Mouse (Mus musculus) c-Kit-positive CD71-positive TER-119-negative erythroid progenitor cells, embryonic 14.5 days (primary cell): ENCODE measurements at regions not wholly inside any gene's neighbourhood (a gene's known extent, or its start where the extent isn't known, plus 50 kb on each side); places are given as distances from the start of the nearest gene placed in this dataset.
A peak's percentile ranks its signal among the peaks of the same experiment; 100 is the strongest.

Experiments
- DNase-seq: peaks from one replicate; pipeline ENCODE4 v3.0.0-alpha.2; 2013; ENCODE audit warnings: low read depth

DNA sequence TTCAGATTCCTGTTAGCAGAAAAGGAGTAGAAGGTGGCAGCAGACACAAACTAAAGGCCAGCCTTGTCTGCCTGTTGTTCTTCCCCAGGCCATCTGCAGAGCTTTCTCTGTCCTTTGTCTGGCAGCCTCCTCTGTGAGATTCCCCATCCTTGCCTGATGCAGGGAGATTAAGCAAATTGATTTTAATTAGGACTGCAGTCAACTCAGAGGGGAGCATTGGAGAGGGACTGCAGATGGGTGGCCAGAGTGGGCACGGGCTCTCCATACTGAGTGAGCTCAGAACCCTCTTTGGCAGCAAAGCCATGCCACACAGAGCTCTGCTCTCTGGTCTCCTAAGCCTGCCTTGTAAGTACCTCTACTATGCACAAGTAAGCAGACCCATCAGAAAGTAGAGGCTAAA lies 158.5 kb downstream of the Maf start:
- DNase-seq, result no peak

GRCm38 (mm10) chr8:115544067-115544466 lies 163.5 kb downstream of the Maf start:
- DNase-seq, result no peak

DNA sequence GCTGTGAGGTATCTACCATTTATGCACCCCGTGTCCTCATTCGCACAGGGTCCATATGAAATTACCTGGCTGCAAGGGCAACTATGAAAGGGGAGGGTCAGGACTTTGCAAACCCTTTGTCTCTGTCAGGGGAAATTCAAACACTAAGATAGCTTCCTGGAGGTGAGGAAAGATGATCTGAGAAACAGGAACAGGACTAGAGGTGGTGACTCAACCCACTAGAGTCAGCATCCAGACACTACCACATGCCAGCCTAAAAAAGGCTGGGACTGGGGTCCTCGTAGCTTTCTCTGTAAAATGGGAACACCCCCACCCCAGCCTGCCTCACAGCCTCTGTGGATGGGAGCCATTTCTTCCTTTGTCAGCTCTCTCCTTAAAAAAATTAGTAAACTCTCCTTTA lies 164.7 kb downstream of the Maf start:
- no peak for DNase-seq

GRCm38 (mm10) chr8:115539600-115539999 lies 168.0 kb downstream of the Maf start:
- no peak for DNase-seq

GRCm38 (mm10) chr8:115538236-115538635 lies 169.4 kb downstream of the Maf start:
- no peak for DNase-seq

GRCm38 (mm10) chr8:115537761-115538160 lies 169.8 kb downstream of the Maf start:
- no peak for DNase-seq

DNA sequence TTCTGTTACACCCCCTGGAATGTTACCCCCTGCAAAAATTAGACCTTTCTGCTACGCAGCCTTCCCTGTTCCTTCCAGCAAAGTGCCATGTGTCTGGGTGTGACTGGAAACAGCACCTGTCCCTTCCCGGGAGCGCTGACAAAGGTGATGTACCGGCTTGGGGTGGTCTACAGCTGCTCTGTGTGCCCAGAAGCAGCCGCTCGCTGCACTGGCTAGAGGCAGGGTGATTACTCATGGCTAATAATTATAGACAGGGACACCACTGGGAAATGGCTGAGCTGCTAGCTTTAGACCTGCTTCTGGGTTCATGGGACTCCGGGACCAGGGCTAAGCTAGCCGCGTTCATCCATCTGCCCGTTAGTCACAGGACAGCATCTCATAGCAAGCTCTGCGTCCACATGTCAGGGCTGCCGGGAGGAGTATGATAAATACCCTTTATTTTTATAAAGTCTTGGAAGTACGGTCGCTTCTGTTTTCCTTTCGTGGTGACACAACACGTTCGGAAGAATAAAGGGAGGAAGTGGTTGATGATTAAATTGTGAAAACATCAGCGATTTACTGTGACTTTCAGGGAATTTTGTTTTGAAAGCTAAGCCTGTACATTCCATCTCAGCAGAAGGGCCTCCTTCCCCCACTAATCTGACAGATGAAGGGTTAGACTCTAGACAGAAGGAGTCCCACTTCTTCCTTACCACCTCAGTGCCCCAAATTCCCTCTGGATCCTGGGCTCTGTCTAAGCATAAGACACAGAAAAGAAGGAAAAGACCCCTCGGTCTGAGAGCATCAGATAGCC lies 170.8 kb downstream of the Maf start:
- DNase-seq, result no peak

DNA sequence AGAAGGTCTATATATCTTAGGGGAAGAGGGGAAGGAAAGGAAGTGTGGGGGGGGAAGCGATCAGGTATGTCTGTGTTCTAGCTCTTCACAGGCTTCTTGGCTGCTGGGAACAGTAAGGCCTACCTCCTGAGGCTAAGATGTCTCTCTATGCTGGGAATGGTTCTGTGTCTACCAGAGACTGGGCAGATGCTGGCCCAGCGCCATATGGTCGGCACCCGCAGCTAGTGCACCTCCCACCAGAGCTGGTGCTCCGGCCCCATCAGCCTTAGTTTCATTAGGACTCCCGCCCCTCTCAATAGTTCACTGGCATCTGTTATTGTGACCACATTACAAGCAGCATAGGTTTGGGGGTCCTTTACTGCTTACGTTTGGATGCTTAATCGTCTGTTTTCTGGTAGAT lies 171.6 kb downstream of the Maf start:
- no peak for DNase-seq

DNA sequence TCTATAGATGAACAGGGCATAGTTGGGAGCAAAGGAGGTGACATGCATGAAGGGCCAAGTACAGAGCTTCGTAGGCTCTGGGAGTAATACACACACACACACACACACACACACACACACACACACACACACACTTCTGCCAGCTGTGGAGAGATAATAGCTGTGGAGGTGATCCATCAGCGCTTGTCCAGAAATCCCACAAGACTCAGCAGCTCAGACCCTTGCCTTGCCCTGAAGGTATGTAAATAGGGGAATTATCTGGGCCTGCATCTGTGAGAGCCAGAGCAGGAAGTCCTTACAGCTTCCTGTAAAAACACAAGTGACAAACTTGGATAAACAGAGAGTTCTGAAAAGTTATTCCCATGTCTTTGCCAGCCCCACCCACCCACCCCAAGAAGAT lies 173.6 kb downstream of the Maf start:
- DNase-seq, result no peak

- no peak for DNase-seq
These were observed 176.3 kb downstream of the Maf start for GRCm38 (mm10) chr8:115531343-115531742.

DNA sequence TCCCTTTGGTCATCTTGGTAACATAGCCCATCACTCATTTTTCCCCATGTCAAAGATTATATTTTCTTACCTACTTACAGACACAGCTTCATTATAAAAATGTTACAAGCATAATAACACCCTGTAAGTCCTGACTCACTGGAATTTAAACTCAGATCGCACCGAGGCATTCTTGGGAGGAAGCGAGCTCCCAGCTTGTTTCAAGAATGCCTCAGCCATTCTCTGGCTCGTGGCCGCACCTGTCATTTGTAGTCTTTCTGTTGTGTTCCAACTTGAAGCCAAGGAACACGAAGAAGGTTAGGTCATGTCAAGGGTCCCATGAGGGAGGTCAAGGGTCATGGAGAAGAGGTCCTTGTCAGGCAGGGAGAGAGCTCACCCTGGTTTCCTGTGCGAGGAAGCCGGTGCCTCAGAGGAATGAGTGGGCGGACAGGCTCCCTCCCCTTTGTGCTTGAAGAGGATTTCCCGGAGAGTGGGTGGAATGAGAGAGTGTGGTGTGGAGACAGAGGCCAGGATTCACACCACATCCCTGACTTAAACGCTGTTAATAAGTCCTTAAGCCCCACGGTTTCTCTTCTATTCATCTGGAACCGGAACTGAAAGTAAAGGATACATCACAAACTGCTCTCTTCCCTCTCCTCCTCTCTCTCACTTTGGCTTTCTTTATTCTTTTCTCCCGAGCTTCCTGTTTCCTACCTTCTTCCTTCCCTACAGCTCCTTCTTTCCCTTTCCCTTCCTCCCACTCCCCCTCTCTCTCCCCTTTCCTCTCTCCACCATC lies 177.8 kb downstream of the Maf start:
- no peak for DNase-seq

GRCm38 (mm10) chr8:115528879-115529278 lies 178.7 kb downstream of the Maf start:
- no peak for DNase-seq

DNA sequence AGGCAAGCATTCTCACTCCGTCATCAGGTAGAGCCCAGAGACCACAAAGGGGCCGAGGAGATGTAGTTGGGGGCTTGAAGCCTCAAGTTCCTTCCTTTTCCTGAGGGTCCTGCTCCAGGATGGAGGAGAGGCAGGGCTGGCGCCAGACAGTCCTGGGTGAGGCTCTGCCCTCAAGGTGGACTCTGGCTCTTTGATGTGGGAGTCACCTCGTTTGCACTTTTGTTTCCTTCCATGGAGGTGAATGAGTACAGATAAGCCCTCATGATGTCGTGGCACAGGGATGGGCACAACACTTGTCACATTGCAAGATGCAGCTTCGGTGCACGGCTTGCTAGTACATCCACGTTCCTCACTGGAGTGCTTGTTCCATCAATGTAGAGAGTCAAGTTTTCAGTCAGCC lies 182.4 kb downstream of the Maf start:
- no peak for DNase-seq

DNA sequence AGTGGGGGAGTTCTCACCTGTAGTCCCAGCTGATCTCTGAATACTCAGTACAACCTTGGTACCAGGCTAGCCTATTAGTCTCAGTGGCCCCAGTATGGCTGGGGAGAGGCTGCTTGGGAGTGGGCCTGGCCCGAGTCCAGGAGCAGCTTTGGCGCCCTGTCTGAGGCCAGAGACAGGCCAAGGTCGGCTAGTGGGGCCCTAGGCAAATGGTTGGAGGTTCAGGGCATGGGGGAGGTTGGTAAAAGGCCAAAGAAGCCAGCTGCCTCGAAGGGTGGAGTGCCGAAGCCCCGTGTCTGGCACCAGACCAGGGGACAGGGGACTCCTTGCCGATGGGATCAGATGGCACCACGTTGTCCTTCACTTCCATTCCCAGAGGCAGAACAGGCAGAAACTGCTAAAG lies 182.9 kb downstream of the Maf start:
- DNase-seq, result no peak

- no peak for DNase-seq
These were observed 185.1 kb downstream of the Maf start for GRCm38 (mm10) chr8:115522527-115522926.

DNA sequence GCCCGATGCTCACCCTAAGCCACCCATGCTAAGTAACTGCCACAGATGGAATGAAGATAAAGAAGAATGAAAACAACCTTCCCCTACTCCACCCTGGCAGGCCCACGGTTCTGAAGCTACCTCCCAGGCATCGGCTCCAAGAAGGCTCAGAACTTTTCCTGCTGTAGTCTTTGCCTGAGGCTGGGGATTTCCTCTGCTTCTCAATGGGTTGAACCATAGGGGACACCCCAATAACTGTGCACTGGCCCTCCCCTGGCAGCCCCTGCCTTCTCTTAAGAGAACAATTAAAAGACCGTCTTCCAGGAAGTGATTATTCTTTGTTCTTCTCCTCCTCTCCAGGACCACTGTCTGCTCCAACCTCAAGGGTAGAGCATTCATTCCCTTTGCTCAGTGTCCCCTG lies 191.9 kb downstream of the Maf start:
- DNase-seq, result no peak

DNA sequence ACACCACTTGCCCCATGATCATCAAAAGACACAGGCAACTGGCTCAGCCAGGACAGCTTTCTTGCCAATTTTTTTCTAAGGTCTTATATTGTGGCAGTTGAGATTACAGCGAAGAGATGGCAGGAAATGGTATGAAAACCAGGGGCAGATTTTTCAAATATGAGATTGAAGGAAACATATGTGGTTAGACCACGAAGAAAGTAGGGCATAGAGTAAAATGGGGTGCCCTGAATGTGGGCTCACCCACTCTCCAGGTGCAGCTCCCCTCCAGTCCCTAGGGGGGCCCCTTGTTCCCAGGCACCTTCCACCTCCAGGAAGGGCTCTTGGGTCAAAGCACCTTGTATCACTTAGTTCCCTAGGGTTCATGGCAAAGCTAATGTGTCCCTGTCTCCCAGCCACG lies 193.1 kb downstream of the Maf start:
- no peak for DNase-seq

DNA sequence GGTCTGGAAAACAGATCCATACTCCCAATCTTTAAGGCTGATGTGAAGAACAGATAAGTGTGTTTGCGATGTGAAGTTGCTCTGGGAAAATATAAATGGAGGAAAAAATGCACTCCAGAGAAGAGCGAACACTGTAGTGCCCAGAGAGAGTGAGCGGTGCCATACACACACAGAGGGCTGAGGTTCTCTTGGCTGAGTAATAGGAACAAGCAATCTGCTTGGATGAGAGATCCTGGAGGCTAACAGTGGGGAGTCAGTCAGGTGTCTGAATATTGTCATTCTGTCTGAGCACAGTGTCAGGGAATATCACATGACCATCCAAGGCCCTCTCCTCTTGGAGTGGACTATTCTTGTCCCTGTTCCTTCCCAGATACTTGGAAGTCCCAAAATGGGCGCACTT lies 200.4 kb downstream of the Maf start:
- no peak for DNase-seq

- DNase-seq, result peak; percentile 7
These were observed 200.9 kb downstream of the Maf start for GRCm38 (mm10) chr8:115506741-115507140.

DNA sequence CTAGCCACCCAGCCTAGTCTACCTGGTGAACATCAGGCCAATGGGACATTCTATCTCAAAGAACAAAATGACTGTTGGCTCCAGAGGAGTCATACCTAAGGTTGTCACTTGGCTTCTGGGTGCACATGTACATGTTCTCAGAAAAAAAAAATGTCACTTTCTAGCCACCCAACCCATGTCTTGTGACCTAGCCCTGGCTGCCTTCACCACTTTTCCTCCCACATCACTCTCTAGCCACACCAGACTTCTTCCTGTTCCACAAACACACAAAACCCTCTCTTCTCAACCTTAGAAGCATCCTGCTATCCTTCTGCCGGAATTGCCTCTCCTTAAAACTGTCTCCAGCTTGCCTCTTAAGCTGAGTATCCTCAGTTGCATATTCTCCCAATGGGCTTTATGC lies 211.6 kb downstream of the Maf start:
- DNase-seq, result no peak

GRCm38 (mm10) chr8:115494353-115494752 lies 213.2 kb downstream of the Maf start:
- no peak for DNase-seq

GRCm38 (mm10) chr8:115486904-115487303 lies 220.7 kb downstream of the Maf start:
- no peak for DNase-seq

DNA sequence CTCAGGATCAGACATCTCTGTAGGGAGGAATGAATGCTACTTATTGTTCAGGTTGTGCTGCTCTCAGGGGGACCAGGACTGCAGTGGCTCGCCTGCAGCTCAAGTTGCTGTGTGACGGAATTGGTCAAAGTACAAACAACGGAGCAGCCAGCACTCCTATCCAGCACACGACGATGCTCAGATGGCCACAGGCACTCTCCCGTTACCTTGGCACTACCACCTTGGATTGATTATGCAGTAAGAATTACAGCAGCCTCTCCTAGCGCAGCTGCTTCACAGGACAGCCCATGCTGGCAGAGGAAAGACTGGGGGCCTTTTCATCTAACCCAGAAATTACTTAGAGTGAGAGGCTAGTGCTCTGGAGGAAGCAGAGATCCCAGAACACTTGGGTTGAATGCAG lies 226.5 kb downstream of the Maf start:
- DNase-seq, result no peak
